Mouse (Mus musculus) heart, postnatal 0 days (tissue): ENCODE results near the gene Capn8.

Experiments used
- CTCF ChIP-seq: IDR thresholded peaks from 2 replicates; pipeline ENCODE4 v1.5.1; 2016; ENCODE audit warnings: antibody characterized with exemption, control low read depth, low read depth
- EP300 ChIP-seq: IDR thresholded peaks from 2 replicates; pipeline ENCODE4 v1.6.1; 2016; ENCODE audit warnings: antibody characterized with exemption, low read depth

GRCm38 (mm10) chr1:182571148-182571547 lies 6.3 kb downstream of the Capn8 start:
- TF ChIP-seq CTCF (no peak), EP300 (no peak)
